Mouse (Mus musculus) lung, postnatal 25 days (tissue): ENCODE data around the gene Hdac9.
A peak's percentile ranks its signal among the peaks of the same experiment; 100 is the strongest.

ENCODE experiments used
- DNase-seq: peaks from one replicate; pipeline ENCODE4 v3.0.0; 2022; ENCODE audit warnings: low spot score

Gene Hdac9

GRCm38 (mm10) chr12:34697981-34698380 lies 218.9 kb downstream of the Hdac9 start:
- DNase-seq = no peak

GRCm38 (mm10) chr12:34696736-34697135 lies 220.2 kb downstream of the Hdac9 start:
- DNase-seq = no peak

GRCm38 (mm10) chr12:34688941-34689340 lies 228.0 kb downstream of the Hdac9 start:
- DNase-seq = no peak

- DNase-seq = no peak
These were observed 233.5 kb downstream of the Hdac9 start for GRCm38 (mm10) chr12:34683375-34683774.

GRCm38 (mm10) chr12:34682657-34683056 lies 234.2 kb downstream of the Hdac9 start:
- DNase-seq = no peak

- no peak for DNase-seq
These were observed 236.3 kb downstream of the Hdac9 start for GRCm38 (mm10) chr12:34680576-34680975.

GRCm38 (mm10) chr12:34677110-34677509 lies 239.8 kb downstream of the Hdac9 start:
- no peak for DNase-seq

GRCm38 (mm10) chr12:34674235-34674634 lies 242.7 kb downstream of the Hdac9 start:
- peak; percentile 11 for DNase-seq

GRCm38 (mm10) chr12:34673539-34673938 lies 243.4 kb downstream of the Hdac9 start:
- DNase-seq = peak; percentile 23

- peak; percentile 73 for DNase-seq
These were observed 252.1 kb downstream of the Hdac9 start for GRCm38 (mm10) chr12:34664758-34665157.

- DNase-seq = no peak
These were observed 255.5 kb downstream of the Hdac9 start for GRCm38 (mm10) chr12:34661378-34661777.

- no peak for DNase-seq
These were observed 256.9 kb downstream of the Hdac9 start for GRCm38 (mm10) chr12:34660027-34660426.

- no peak for DNase-seq
These were observed 258.3 kb downstream of the Hdac9 start for GRCm38 (mm10) chr12:34658568-34658967.

GRCm38 (mm10) chr12:34658119-34658518 lies 258.8 kb downstream of the Hdac9 start:
- DNase-seq = peak; percentile 16

- no peak for DNase-seq
These were observed 263.3 kb downstream of the Hdac9 start for GRCm38 (mm10) chr12:34653615-34654014.

- no peak for DNase-seq
These were observed 268.1 kb downstream of the Hdac9 start for GRCm38 (mm10) chr12:34648753-34649152.

- DNase-seq = no peak
These were observed 275.1 kb downstream of the Hdac9 start for GRCm38 (mm10) chr12:34641705-34642259.

- no peak for DNase-seq
These were observed 279.4 kb downstream of the Hdac9 start for GRCm38 (mm10) chr12:34637238-34638124.

- no peak for DNase-seq
These were observed 297.8 kb downstream of the Hdac9 start for GRCm38 (mm10) chr12:34619101-34619500.

GRCm38 (mm10) chr12:34618321-34618720 lies 298.6 kb downstream of the Hdac9 start:
- no peak for DNase-seq

- no peak for DNase-seq
These were observed 299.1 kb downstream of the Hdac9 start for GRCm38 (mm10) chr12:34617836-34618235.

- DNase-seq = no peak
These were observed 302.1 kb downstream of the Hdac9 start for GRCm38 (mm10) chr12:34614796-34615195.

GRCm38 (mm10) chr12:34612511-34612910 lies 304.4 kb downstream of the Hdac9 start:
- no peak for DNase-seq
